Mouse (Mus musculus) lung, postnatal 0 days (tissue): Measurements from ENCODE around the gene Folh1.

Experiments
- CTCF ChIP-seq: IDR thresholded peaks from 2 replicates; pipeline ENCODE4 v1.5.1; 2016; ENCODE audit warnings: antibody characterized with exemption, mild to moderate bottlenecking
- EP300 ChIP-seq: IDR thresholded peaks from 2 replicates; pipeline ENCODE4 v1.6.1; 2016; ENCODE audit warnings: antibody characterized with exemption, mild to moderate bottlenecking, control low read depth

DNA sequence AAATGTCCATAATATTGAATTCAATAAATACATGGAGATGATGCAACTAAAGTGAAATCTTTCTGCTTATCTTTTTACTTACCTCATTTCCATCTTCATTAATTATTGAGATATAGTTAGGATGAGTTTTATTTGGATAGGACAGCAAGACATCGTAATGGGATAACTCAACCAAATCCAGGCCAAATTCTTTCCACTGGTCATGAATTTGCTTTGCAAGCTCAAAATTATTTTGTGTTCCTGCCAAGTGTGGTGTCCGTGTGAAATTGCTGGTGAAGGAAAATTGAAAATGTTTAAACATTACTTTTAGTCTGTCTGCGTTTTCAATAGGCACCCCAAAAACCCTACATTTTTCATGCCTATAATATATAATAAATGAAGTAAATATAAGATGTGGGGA lies 4.1 kb downstream of the Folh1 start:
- TF ChIP-seq CTCF (no peak), EP300 (no peak)
